Mouse (Mus musculus): ENCODE data around the gene Spr.

- TF ChIP-seq CTCF (IDR thresholded peaks at IDR 0.05; ENCODE audit: low read depth) (no peak), EP300 (IDR thresholded peaks at IDR 0.05; ENCODE audit: low read depth) (no peak)
Measured at GRCm38 (mm10) chr6:85139534-85139933, 2.0 kb upstream of the Spr start.

Measured in heart, postnatal 0 days (tissue).